Mouse (Mus musculus) liver, embryonic 14.5 days (tissue): ENCODE measurements around the gene Rasgef1b.

Experiments used
- CTCF ChIP-seq: IDR thresholded peaks from 2 replicates; pipeline ENCODE4 v1.5.1; 2016; ENCODE audit warnings: antibody characterized with exemption, low read depth, control low read depth
- EP300 ChIP-seq: IDR thresholded peaks from 2 replicates; pipeline ENCODE4 v1.6.1; 2016; ENCODE audit warnings: antibody characterized with exemption, low read depth

GRCm38 (mm10) chr5:99380882-99381281, 348.0 kb downstream of the Rasgef1b start:
- TF ChIP-seq CTCF (no peak), EP300 (no peak)
